Mouse (Mus musculus): ENCODE data around the gene Rab11fip3. TPM values are rescaled to one million over a fixed set of nuclear protein-coding genes. Genes with fewer than 3 reads are reported as not detected.

Rab11fip3 gene
- polyA plus RNA-seq, 1 experiment = 4.7 TPM

- Histone ChIP-seq H3K27ac (ENCODE audit: control insufficient read depth, insufficient read depth, low read depth, low read length, poor library complexity) (no peak overlapping the region), H3K4me3 (replicated peaks; ENCODE audit: control insufficient read depth, low read depth, low read length) (no peak overlapping the region), H3K4me1 (ENCODE audit: control insufficient read depth, insufficient read depth, low read length) (no peaks in the 10 kb centered on the region)
- TF ChIP-seq CTCF (IDR thresholded peaks at IDR 0.05; ENCODE audit: control insufficient read depth, insufficient read depth, low read length) (no peak), POLR2A (IDR thresholded peaks at IDR 0.05; ENCODE audit: borderline replicate concordance, control insufficient read depth, low read depth, low read length) (no peak)
- 81% methylated on average over 6 of the region's 6 CpGs for WGBS
These were observed 37.3 kb downstream of the Rab11fip3 start for GRCm38 (mm10) chr17:26032037-26032436.

GRCm38 (mm10) chr17:26031583-26031982, 37.8 kb downstream of the Rab11fip3 start:
- WGBS = 83% methylated on average over 5 of the region's 5 CpGs
- Histone ChIP-seq H3K4me3 (replicated peaks; ENCODE audit: control insufficient read depth, low read depth, low read length) (no peak overlapping the region), H3K27ac (ENCODE audit: control insufficient read depth, insufficient read depth, low read depth, low read length, poor library complexity) (no peak overlapping the region), H3K4me1 (ENCODE audit: control insufficient read depth, insufficient read depth, low read length) (no peaks in the 10 kb centered on the region)
- TF ChIP-seq CTCF (IDR thresholded peaks at IDR 0.05; ENCODE audit: control insufficient read depth, insufficient read depth, low read length) (no peak), POLR2A (IDR thresholded peaks at IDR 0.05; ENCODE audit: borderline replicate concordance, control insufficient read depth, low read depth, low read length) (no peak)

DNA sequence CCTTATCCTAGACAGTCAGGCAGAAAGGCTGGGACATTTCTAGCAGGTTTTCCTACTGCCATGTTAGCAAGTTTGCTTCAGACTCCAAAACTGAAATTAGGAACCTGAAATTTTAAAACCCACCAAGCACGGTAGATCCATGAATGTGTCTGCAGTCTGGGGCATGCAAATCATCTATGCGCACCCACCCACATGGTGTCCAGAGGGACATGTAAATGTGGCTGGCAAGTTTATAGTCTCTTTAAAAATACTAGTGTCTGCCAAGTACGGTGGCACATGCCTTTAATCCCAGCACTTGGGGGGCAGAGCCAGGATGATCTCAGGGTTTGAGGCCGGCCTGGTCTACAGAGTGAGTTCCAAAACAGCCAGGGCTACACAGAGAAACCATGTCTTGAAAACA, 41.1 kb downstream of the Rab11fip3 start:
- Histone ChIP-seq H3K4me3 (replicated peaks; ENCODE audit: control insufficient read depth, low read depth, low read length) (no peak overlapping the region), H3K4me1 (ENCODE audit: control insufficient read depth, insufficient read depth, low read length) (no peaks in the 10 kb centered on the region), H3K27ac (ENCODE audit: control insufficient read depth, insufficient read depth, low read depth, low read length, poor library complexity) (no peak overlapping the region)
- TF ChIP-seq POLR2A (IDR thresholded peaks at IDR 0.05; ENCODE audit: borderline replicate concordance, control insufficient read depth, low read depth, low read length) (no peak), CTCF (IDR thresholded peaks at IDR 0.05; ENCODE audit: control insufficient read depth, insufficient read depth, low read length) (no peak)
- 81% methylated on average over 4 of the region's 4 CpGs for WGBS

- TF ChIP-seq CTCF (IDR thresholded peaks at IDR 0.05; ENCODE audit: control insufficient read depth, insufficient read depth, low read length) (no peak), POLR2A (IDR thresholded peaks at IDR 0.05; ENCODE audit: borderline replicate concordance, control insufficient read depth, low read depth, low read length) (no peak)
- 89% methylated on average over 9 of the region's 9 CpGs for WGBS
- H3K4me1 ChIP-seq (ENCODE audit: control insufficient read depth, insufficient read depth, low read length) = no peaks in the 10 kb centered on the region
- H3K4me3 ChIP-seq (replicated peaks; ENCODE audit: control insufficient read depth, low read depth, low read length) = no peak overlapping the region
- H3K27ac ChIP-seq (ENCODE audit: control insufficient read depth, insufficient read depth, low read depth, low read length, poor library complexity) = no peak overlapping the region
These were observed 44.7 kb downstream of the Rab11fip3 start for GRCm38 (mm10) chr17:26024674-26025073.

DNA sequence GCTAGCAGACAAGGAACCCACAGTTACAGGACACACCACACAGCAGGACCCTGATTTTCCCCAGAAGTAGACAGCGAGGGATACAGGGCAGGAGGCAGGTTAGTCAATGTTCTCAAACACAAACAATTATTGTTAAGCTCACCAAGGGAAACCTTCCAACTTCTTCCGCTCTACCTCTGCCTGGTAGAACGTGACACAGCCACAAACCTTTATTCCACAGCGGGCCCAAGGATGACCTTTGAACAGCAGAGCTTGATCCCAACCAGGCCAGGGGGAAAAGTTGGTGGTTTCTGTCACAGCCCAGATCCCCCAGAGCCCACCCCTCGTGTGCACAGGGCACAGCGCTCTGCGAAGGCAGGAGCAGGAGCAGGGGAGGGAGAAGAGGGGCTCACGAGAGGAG, 45.4 kb downstream of the Rab11fip3 start:
- Histone ChIP-seq H3K4me3 (replicated peaks; ENCODE audit: control insufficient read depth, low read depth, low read length) (no peak overlapping the region), H3K4me1 (ENCODE audit: control insufficient read depth, insufficient read depth, low read length) (no peaks in the 10 kb centered on the region), H3K27ac (ENCODE audit: control insufficient read depth, insufficient read depth, low read depth, low read length, poor library complexity) (no peak overlapping the region)
- WGBS = 83% methylated on average over 8 of the region's 8 CpGs
- TF ChIP-seq POLR2A (IDR thresholded peaks at IDR 0.05; ENCODE audit: borderline replicate concordance, control insufficient read depth, low read depth, low read length) (no peak), CTCF (IDR thresholded peaks at IDR 0.05; ENCODE audit: control insufficient read depth, insufficient read depth, low read length) (no peak)

DNA sequence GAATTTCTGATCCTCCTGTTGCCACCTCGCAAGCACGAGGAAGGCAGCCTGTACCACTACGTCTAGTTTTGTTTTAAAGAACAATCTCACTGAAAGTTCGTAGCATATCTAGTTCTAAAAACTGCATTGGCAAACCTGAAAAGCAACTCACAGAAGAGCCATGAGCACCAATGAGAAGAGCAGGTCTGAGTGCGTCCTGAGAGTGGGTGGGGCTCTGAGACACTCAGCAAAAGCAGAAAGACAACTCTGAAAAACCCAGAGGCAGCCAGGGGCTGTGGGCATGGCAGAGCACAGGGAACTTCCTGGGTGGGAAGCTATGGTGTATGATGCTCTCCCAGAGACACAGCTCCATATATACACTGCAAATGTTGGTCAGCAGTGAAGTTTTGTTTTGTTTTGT, 46.2 kb downstream of the Rab11fip3 start:
- WGBS = 86% methylated on average over 5 of the region's 5 CpGs
- no peak overlapping the region for H3K27ac ChIP-seq (ENCODE audit: control insufficient read depth, insufficient read depth, low read depth, low read length, poor library complexity)
- H3K4me1 ChIP-seq (ENCODE audit: control insufficient read depth, insufficient read depth, low read length) = no peaks in the 10 kb centered on the region
- H3K4me3 ChIP-seq (replicated peaks; ENCODE audit: control insufficient read depth, low read depth, low read length) = no peak overlapping the region
- TF ChIP-seq POLR2A (IDR thresholded peaks at IDR 0.05; ENCODE audit: borderline replicate concordance, control insufficient read depth, low read depth, low read length) (no peak), CTCF (IDR thresholded peaks at IDR 0.05; ENCODE audit: control insufficient read depth, insufficient read depth, low read length) (no peak)

DNA sequence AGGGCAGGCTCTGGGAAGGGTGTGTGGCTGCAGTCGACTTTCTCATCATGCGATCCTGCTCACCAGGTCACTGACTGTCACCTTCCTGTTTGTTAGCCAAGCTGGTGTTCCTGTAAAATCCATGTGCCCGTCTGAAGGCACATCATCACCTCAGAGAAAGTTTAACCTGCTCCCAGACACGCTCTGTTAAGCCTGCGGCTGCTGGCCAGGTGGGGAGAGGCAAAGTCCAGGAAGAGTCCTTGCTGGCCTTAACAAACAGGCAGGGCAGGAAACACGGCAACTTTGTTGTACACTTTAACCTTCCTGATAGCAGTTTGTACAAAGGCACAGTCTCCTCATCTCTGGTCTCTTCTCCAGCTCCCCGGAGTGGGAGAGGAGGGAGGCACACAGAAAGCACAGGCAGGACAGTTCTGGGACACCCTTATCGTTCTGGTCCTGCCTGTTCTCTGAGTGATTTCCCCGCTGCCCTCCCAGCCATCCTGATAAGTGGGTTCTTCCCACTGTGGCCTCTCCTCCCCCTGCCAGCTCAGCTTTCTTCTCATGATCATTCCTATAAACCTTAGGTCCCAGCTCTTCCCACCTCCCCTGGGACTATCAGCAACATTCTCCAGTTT, 47.5 kb downstream of the Rab11fip3 start:
- TF ChIP-seq POLR2A (IDR thresholded peaks at IDR 0.05; ENCODE audit: borderline replicate concordance, control insufficient read depth, low read depth, low read length) (no peak), CTCF (IDR thresholded peaks at IDR 0.05; ENCODE audit: control insufficient read depth, insufficient read depth, low read length) (no peak)
- Histone ChIP-seq H3K4me3 (replicated peaks; ENCODE audit: control insufficient read depth, low read depth, low read length) (no peak overlapping the region), H3K27ac (ENCODE audit: control insufficient read depth, insufficient read depth, low read depth, low read length, poor library complexity) (no peak overlapping the region), H3K4me1 (ENCODE audit: control insufficient read depth, insufficient read depth, low read length) (no peaks in the 10 kb centered on the region)
- 74% methylated on average over 9 of the region's 9 CpGs for WGBS

GRCm38 (mm10) chr17:26020848-26021347, 48.5 kb downstream of the Rab11fip3 start:
- TF ChIP-seq POLR2A (IDR thresholded peaks at IDR 0.05; ENCODE audit: borderline replicate concordance, control insufficient read depth, low read depth, low read length) = no peak
- no peak for TF ChIP-seq CTCF (IDR thresholded peaks at IDR 0.05; ENCODE audit: control insufficient read depth, insufficient read depth, low read length)
- H3K4me1 ChIP-seq (ENCODE audit: control insufficient read depth, insufficient read depth, low read length) = no peaks in the 10 kb centered on the region
- H3K4me3 ChIP-seq (replicated peaks; ENCODE audit: control insufficient read depth, low read depth, low read length) = no peak overlapping the region
- 69% methylated on average over 7 of the region's 7 CpGs for WGBS
- H3K27ac ChIP-seq (ENCODE audit: control insufficient read depth, insufficient read depth, low read depth, low read length, poor library complexity) = no peak overlapping the region

GRCm38 (mm10) chr17:26018388-26018787, 51.0 kb downstream of the Rab11fip3 start:
- Histone ChIP-seq H3K4me3 (replicated peaks; ENCODE audit: control insufficient read depth, low read depth, low read length) (no peak overlapping the region), H3K27ac (ENCODE audit: control insufficient read depth, insufficient read depth, low read depth, low read length, poor library complexity) (no peak overlapping the region), H3K4me1 (ENCODE audit: control insufficient read depth, insufficient read depth, low read length) (no peaks in the 10 kb centered on the region)
- WGBS = 78% methylated on average over 3 of the region's 3 CpGs
- no peak for TF ChIP-seq POLR2A (IDR thresholded peaks at IDR 0.05; ENCODE audit: borderline replicate concordance, control insufficient read depth, low read depth, low read length)
- no peak for TF ChIP-seq CTCF (IDR thresholded peaks at IDR 0.05; ENCODE audit: control insufficient read depth, insufficient read depth, low read length)
